Mouse (Mus musculus) heart, postnatal 0 days (tissue): ENCODE data around the gene Slc2a2.

ENCODE experiments used
- CTCF ChIP-seq: IDR thresholded peaks from 2 replicates; pipeline ENCODE4 v1.5.1; 2016; ENCODE audit warnings: antibody characterized with exemption, control low read depth, low read depth
- EP300 ChIP-seq: IDR thresholded peaks from 2 replicates; pipeline ENCODE4 v1.6.1; 2016; ENCODE audit warnings: antibody characterized with exemption, low read depth

DNA sequence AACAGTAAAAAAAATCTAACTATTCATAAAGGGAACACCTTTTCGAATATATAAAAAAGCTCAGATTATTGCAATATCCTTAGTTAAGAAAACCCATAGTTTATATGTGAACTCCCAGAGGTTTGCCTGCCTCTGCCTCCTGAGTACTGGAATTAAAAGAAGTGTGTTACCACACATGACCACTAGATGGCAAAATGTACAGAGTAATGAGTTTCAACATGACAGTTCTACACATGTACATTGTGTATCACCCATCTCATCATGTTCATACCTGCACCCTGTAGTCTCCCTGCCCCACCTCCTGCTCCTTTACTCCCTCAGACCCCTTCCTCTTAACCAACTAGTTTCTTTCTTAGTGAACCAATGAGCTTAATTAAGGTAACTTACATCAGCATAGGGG is 12.0 kb downstream of the Slc2a2 start:
- TF ChIP-seq CTCF (0 out of 2 replicates have a peak, but pooled peaks have one; percentile 27), EP300 (no peak)
